Mouse (Mus musculus) cortical plate, adult 2 months (tissue): ENCODE results near the gene Epop. TPM values are rescaled to one million over a fixed set of nuclear protein-coding genes. Genes with fewer than 3 reads are reported as not detected.

Source experiments
- H3K27ac ChIP-seq: fragments of 200-500 bp; 2 replicates; pipeline ENCODE4 v1.5.1; 2012; ENCODE audit warnings: low read length, control low read depth, inconsistent platforms; ENCODE audit not compliant: insufficient read depth
- H3K4me1 ChIP-seq: fragments of 200-500 bp; 2 replicates; pipeline ENCODE4 v1.6.1; 2011; ENCODE audit warnings: low read length; ENCODE audit not compliant: control insufficient read depth, insufficient read depth
- H3K4me3 ChIP-seq: fragments of 200-500 bp; 2 replicates; pipeline ENCODE4 v1.5.1; 2011; ENCODE audit warnings: mild to moderate bottlenecking, low read length, control low read depth; ENCODE audit not compliant: insufficient read depth
- CTCF ChIP-seq: fragments of 200-500 bp; IDR thresholded peaks from 2 replicates; pipeline ENCODE4 v1.5.1; 2011; ENCODE audit warnings: mild to moderate bottlenecking, control low read depth, low read length; ENCODE audit not compliant: insufficient read depth; ENCODE audit errors: extremely low read depth
- POLR2A ChIP-seq: fragments of 200-500 bp; IDR thresholded peaks from 2 replicates; pipeline ENCODE4 v1.6.1; 2011; ENCODE audit warnings: mild to moderate bottlenecking, low read length, control low read depth; ENCODE audit not compliant: insufficient read depth; ENCODE audit errors: extremely low read depth
- polyA plus RNA-seq: library from polyadenylated mRNA; depleted of rRNA; stranded (reverse); fragments of >200 nt; gene quantifications from 2 replicates; pipeline ENCODE4 v1.2.3, GENCODE M21; 2012

Epop gene
- polyA plus RNA-seq, 1 experiment: 95.2 TPM

- H3K27ac ChIP-seq: no peak overlapping the region
- TF ChIP-seq POLR2A (no peak), CTCF (peak; percentile 70)
- peaks cover 2% of the 10 kb centered on the region; the same call in 1 of the 2 replicates for H3K4me1 ChIP-seq
- no peak overlapping the region for H3K4me3 ChIP-seq
Observed at GRCm38 (mm10) chr11:97619391-97619795, 10.1 kb downstream of the Epop start.

GRCm38 (mm10) chr11:97618368-97618767 is 11.1 kb downstream of the Epop start:
- no peak for TF ChIP-seq POLR2A
- no peak for TF ChIP-seq CTCF
- Histone ChIP-seq H3K4me1 (peaks cover 2% of the 10 kb centered on the region; the same call in 1 of the 2 replicates), H3K27ac (no peak overlapping the region), H3K4me3 (no peak overlapping the region)

GRCm38 (mm10) chr11:97615276-97615675 is 14.2 kb downstream of the Epop start:
- peaks cover 7% of the 10 kb centered on the region for H3K4me1 ChIP-seq
- H3K4me3 ChIP-seq: no peak overlapping the region
- H3K27ac ChIP-seq: no peak overlapping the region
- TF ChIP-seq CTCF (no peak), POLR2A (no peak)

- Histone ChIP-seq H3K4me3 (no peak overlapping the region), H3K27ac (peak overlapping the region; percentile 95), H3K4me1 (peaks cover 11% of the 10 kb centered on the region)
- TF ChIP-seq CTCF: no peak
- no peak for TF ChIP-seq POLR2A
Observed at GRCm38 (mm10) chr11:97611076-97611475, 18.4 kb downstream of the Epop start.

- Histone ChIP-seq H3K4me1 (peaks cover 11% of the 10 kb centered on the region), H3K27ac (peak overlapping the region; percentile 95), H3K4me3 (no peak overlapping the region)
- TF ChIP-seq CTCF (no peak), POLR2A (0 out of 2 replicates have a peak, but pooled peaks have one; percentile 41)
Observed at GRCm38 (mm10) chr11:97609743-97610142, 19.8 kb downstream of the Epop start.

GRCm38 (mm10) chr11:97608933-97609332 is 20.6 kb downstream of the Epop start:
- Histone ChIP-seq H3K27ac (peak overlapping the region; percentile 95), H3K4me3 (no peak overlapping the region), H3K4me1 (peaks cover 11% of the 10 kb centered on the region)
- TF ChIP-seq CTCF (no peak), POLR2A (no peak)

- H3K27ac ChIP-seq: no peak overlapping the region
Observed at GRCm38 (mm10) chr11:97607056-97607725, 22.3 kb downstream of the Epop start.

GRCm38 (mm10) chr11:97603891-97604290 is 25.6 kb downstream of the Epop start:
- Histone ChIP-seq H3K4me3 (no peak overlapping the region), H3K4me1 (peaks cover 1% of the 10 kb centered on the region; the same call in 1 of the 2 replicates), H3K27ac (no peak overlapping the region)
- TF ChIP-seq CTCF (no peak), POLR2A (no peak)

More at GRCm38 (mm10) chr11:97607056-97607725, 22.3 kb downstream of the Epop start:
- TF ChIP-seq CTCF (no peak), POLR2A (no peak)
- H3K4me3 ChIP-seq: no peak overlapping the region
- peaks cover 13% of the 10 kb centered on the region for H3K4me1 ChIP-seq

GRCm38 (mm10) chr11:97602223-97602622 is 27.3 kb downstream of the Epop start:
- peak overlapping the region; percentile 69; the same call in 1 of the 2 replicates for H3K27ac ChIP-seq
- no peak for TF ChIP-seq POLR2A
- TF ChIP-seq CTCF: no peak
- H3K4me3 ChIP-seq: no peak overlapping the region
- H3K4me1 ChIP-seq: peaks cover 1% of the 10 kb centered on the region; the same call in 1 of the 2 replicates

GRCm38 (mm10) chr11:97599104-97599503 is 30.4 kb downstream of the Epop start:
- Histone ChIP-seq H3K4me1 (peaks cover 1% of the 10 kb centered on the region; the same call in 1 of the 2 replicates), H3K27ac (no peak overlapping the region)
- TF ChIP-seq POLR2A: no peak
- no peak for TF ChIP-seq CTCF

More at GRCm38 (mm10) chr11:97599104-97599503, 30.4 kb downstream of the Epop start:
- H3K4me3 ChIP-seq: no peak overlapping the region
